Mouse (Mus musculus) brain, adult 2 months (tissue): ENCODE data around the gene Optn.

Experiments
- DNase-seq: peaks from one replicate; pipeline ENCODE4 v3.0.0; 2011; ENCODE audit warnings: low read depth, low spot score

The Optn gene

DNA sequence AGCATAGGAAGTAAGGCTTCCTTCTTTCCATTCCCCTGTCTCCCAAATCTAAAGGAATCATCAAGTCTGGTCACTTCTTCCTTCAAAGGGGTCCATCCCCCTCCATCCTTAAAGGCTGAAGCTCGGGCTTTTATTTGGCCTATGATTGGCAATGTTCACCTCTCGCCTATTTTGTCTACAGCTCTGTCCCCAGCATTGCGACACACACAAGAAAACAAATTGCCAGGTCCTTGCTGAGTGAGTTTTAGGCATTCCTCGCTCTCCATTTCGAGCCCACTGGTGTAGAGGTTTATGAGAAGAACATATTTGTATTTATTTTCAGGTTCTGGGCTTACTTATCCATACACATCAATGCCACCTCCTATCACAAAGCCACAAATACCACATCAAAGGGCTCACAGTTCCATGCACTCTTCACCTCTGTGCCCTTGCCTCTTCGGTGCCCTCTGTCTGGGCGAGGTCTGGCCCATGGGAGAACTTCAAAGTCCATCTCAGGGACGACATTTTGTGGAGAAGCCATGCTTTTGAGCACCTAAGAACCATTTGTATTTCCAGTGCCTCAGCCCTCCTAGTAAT lies 2.6 kb downstream of the Optn start:
- no peak for DNase-seq

DNA sequence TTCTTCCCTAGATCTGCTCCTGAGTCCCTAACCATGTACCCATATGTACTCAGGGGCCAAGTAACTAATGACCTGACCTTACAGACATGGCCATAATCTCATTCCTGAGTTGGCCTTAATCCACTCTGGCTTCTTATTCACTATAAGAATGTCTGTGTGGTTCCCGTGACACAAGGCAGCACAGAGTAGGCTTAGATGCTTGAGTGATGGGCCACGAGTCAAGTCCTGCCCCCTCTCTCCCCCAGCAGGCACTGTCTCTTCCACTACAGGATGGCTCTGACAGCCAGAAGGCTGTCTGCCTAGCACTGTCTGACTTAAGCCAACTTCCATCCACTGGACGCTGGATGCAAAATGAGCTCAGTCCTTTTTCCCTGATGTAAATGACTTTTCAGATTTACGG lies 3.9 kb downstream of the Optn start:
- no peak for DNase-seq

DNA sequence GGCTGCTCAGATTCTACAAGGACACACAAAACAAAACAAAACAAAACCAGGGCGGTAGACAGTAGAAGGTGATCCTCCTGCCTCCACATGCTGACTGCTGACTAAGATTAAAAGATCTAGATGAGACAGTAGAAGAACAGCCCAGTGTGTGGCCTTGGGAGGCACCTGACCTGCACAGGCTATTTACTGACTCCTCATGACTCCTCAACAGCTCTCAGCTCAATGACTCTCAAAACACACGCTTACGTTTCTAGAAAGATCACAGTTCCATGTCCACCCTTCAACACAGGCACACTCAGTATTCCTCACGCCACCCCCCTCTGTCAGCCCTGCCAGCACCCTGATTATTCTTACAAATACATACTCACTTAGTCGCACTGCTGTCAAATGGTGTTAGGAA lies 5.4 kb downstream of the Optn start:
- no peak for DNase-seq

DNA sequence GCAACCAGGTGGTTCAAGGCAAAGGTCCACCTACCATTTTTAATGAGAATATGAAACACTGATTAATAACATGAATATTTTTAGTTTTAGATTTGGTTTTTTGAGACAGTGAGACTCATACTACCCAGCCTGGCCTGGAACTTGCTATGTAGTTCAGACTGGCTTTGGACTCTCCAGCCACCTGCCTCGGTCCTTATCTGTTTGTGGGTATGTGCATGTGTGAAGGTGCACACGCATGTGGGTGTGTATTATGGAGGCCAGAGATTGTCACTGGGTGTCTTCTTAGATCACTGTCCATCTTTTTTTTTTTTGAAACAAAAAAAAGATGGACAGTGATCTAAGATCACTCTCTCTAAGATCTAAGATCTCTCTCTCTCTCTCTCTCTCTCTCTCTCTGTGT lies 13.3 kb downstream of the Optn start:
- no peak for DNase-seq

DNA sequence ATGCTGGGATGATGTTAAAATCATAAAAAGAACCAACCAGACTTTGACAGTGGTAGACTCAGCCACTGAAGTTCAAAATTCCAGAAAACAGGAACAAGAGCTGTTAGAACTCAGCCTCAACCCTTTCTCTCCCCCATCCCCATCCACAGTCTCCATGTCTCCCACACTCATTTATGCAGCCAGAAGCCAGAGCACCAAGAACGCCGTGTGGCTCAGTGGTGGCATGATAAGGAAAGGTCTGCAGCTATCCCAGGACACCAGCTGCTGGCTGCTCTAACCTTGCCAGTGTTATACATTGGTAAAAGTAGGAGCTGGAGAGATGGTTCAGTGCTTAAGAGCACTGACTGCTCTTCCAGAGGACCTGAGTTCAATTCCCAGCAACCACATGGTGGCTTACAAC lies 16.8 kb downstream of the Optn start:
- DNase-seq = no peak

DNA sequence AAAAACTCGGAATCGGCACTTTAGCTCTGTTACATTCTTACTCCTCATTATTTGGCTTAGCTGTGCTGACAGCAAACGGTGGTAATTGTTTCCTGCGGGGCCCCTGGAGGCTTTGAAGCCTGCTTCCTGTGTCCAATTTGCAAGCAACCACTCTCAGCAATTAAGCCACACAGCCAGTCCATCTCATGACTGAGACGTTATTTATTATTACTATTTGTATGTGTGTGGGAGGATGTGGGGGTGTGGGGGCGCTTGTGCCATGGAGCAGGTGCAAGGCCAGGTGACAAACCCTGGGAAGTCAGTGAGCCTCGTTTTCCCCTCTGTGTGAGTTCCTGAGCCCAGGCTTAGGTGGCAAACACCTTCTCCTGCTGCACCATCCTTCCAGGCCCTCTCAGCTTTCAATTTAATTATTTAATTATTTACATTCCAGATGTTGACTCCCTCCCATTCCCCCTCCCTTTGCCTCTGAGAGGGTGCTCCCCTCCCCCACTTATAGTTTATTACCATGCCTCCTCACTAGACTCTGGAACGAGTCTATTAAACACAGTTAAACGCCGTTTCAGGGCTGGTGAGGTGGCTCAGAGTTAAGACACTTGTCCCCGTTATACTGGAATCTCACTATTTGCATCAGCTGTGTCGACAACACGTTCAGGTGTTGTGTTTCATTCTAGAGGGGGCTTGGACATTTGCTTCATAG lies 18.4 kb downstream of the Optn start:
- peak; percentile 25 for DNase-seq

DNA sequence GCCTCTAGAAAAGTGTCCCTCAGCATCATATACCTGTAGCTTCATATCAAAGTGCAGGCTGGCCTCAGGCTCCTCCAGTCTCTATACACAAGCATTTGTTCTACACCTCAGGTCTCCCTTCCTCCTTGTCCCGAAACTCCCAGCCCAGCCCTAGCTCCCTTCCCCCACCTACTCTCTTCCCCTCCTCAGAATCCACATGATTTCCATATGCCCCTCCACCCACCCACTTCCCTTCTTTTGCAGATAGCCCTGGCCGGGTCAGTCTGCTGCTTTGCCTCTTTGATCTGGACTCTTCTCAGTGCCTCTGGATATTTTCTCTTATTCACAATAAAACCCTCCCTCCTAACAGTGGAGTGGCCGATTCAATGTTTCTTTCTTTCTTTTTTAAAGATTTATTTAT lies 19.5 kb downstream of the Optn start:
- DNase-seq = no peak

DNA sequence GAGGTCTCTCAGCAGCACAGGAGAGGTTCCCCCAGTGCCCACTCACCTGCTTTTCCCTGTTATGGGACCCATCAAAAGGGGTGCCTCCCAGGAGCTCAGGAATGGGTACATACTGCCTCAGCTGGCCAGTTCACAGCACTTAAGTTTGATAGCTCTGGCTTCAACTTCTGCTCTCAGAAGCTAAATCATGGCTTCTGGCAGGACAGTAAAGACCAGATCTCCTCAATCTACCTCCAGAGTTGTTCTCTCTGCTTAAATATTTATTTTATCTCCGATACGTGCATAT lies 20.4 kb downstream of the Optn start:
- DNase-seq = no peak

DNA sequence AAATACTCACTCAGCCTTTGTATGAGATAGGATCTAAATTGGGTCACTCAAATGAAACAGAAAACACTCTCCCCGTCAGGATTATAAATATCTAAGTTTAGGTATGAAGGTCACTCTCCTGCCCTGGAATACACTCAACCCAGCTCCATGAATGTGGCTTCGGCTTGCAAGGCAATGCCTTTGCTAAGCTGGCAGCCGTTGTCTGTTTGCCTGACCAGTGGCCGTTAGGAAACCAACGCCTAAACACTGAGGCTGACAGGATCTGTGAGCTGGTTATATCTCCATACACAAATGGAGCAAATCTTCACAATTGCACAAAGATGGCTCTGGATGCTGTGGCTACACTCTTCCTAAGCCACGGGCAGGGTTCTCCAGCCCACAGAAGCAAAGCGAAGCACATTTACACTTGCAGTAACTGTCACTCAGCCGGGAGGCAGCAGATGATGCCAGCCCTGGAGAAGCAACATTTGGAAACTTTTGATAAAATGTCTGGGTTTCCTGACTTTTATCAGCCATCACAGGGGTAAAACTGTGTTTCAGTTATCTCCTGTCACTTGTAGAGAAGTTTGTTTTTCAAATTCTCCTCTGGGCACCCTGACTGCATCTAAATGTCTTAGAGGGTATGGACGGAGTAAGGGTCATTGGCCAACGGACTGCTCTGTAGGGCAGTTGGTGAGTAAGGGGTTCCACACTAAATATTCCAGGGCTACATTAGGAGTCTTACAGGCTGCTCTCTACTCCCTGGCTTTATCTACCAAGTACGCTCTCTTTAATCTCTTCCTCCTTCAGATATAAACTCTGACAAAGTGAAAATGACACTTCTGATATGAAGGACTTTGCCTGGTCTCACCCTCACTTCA lies 21.0 kb downstream of the Optn start:
- DNase-seq = no peak

DNA sequence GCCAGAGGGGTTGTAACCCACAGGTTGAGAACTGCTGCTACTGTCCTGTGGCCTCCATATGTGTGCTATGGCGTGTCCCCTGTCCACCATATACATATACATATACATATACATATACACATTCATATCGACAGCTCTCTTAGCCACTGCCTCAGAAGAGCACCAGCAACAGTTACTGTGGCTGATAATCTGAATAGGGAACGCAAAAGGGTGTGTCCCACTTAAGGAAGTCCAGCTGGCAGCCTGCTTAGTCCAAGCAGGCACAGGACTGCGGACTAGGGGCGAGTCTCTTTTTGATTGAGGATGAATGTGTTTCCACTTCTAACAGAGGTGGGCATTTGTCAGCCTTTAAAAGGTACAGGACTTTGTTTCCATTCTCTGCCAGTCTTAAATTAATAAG lies 22.0 kb downstream of the Optn start:
- DNase-seq = no peak

DNA sequence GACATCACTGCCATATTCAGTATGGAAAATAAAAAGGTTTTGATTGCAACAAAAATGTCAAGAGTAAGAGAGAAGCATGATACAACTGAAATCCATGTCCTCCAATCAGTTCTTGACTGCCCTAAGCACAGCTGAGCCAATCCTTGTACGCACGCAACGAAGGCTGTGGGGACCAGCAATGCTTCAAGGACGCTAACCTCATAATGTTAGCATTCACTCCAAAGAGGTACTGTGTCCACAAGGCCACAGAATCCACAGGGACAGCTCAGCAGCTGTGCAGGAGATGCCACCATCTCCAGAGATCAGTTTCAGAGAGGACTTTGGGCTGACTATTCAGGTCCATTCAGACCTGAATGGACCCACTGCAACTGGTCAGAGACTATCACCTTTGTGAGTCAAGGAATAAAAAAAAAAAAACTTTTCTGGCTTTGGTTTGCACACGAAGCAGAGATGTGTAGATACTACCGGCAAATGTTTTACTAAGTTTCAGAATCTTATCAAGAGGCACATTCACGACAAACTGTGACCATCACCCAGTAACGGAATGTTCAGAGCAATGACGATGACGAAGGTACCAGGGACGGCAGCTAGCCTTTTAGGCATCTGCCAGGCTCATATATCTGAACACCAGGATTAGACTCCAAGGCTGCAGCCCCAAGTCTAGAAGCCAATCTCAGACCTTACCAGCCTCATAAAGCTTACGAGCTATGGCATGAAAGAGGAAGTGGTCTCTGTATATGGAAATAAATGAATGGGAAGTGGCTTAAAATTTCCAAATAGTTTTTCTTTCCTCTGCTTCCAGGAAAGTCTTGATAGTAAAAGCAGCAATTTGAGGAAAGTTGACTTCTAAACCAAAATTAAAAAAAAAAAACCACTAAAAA lies 23.3 kb downstream of the Optn start:
- no peak for DNase-seq

DNA sequence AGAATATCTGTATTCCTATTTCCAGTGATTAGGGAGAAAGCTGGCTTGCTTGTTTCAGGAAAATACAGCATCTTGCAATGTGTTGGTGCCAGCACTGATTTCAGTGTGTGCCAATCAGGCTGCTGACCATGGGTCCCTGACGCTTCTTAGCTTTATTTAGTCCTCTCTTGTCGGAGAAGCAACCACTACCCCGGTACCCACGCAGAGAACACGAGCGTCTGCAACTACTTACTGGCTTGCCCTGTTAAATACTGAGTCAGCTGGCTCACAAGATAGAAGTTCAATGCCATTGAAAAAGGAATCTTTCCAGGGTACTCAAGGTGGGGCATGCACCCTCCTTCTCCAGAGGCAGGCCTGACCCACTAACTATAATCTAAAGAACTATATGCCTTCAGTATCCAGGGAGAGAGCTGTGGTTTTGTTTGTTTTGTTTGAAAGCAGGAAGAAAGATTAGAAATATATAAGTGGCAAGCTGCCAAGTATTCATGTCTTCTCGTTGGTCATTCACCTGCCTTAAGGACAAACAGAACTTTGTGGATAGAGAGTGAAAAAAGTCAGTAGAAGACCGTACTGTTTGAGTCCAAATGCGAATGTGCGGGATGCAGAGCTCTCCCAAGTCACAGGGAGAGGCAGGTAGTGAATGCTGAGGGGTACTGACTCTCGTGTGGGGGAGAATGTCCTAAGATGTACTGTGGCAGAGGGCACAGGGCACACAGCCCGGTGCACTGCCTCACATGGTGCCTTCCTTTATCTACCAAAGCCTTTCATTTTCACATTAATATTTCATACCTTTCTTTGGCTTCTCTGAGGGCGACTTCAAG lies 24.3 kb downstream of the Optn start:
- peak; percentile 48 for DNase-seq

DNA sequence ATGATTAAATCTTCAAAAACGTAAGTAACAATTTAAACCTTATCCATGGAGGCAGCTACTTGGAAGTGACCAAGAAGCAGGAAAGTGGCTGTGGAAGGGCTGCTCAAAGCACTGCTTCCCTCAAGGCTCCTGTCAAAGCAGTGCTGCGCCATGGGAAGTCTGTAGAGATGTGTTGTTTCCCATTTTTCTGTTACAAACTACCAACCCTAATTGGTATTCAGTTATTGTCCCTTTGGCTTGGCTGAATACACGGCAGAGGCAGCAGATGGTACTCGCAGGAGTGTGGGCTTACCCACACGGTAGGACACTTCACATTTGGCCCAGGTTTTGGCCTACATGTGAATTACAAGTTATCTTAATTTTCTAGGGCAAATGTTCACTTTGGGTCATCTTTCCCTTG lies 25.5 kb downstream of the Optn start:
- peak; percentile 92 for DNase-seq

DNA sequence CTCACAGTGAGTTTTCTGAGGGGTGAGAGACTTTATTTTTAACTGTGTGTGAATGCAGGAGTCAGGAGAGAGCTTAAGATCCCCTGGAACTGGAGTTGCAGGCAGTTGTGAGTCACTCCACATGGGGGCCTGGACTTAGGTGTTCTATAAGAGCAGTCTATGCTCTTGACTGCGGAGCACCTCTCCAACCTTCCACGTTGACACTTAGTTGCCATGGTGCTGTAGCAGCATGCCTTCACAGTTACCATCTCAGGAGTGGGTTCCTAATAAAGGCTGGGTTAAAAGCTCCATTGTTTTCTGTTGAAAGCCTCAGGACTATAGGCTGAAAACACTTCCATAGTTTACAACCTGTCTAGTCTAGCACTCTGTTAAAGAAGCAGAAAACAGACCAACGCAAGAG lies 26.5 kb downstream of the Optn start:
- peak; percentile 40 for DNase-seq

DNA sequence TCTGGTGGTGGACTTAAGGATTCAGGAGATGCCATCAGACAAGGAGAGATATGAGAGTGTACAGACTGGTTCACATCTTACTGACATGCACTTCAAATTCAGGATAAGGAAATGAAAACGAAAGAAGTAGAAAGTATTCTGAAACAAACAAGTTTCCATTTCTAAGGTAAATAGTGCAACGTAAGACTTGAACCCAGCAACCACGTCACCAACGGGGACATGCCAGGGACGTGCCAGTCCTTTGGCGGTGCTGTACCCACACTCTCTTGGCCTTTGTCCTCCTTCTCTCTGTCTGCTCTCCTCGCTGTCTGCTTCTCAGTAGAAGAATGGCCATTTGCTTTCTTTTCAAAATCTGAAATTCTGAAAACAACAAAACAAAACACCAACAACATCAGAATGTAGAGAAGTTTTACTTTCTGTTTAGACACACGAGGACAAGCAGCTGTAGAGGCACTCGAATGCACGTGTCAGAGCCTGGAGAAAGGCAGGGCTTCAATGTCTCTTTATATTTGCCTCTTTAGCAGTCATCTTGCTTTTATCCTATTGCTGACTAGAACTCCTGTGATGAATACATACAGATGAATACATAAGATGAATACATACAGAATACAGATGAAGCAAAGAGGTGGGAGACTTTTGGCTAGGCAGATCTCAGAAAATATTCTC lies 27.3 kb downstream of the Optn start:
- DNase-seq = no peak

DNA sequence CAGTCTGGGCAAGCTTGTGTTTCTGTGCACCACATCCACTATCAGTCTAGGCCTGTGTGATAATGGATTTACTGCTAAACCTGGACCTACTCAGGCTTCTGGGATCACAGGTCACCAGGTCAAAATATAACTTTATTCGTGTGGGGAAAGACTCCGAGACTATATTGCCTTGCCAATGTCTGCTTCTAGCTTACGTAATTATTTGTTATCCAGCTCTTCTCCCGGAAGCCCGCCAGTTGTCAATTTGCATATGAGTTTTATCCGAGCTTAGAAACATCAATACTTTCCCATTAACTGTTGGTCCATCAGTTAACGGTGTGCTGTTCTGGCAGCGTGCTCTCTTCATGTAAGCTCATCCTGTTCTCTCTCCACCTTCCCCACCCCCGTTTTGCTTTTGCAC lies 28.6 kb downstream of the Optn start:
- no peak for DNase-seq

DNA sequence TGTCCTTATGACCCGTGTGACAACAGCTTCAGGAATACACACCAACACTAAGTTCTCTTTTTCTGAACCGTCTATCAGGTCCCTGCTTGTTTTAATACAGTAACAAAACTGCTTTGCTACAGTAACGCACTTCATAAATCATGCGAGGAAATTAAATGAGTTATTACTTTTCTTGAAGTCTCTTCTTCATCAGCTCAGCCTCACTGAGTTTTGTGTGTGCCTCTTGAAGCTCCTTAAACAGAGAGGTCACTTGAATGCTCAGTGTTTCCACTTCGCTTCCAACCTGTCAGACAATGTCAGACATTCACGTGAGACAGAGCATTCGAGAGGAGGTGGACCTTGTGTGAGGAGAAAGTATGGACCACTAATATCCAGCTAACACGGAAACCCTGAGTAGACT lies 29.1 kb downstream of the Optn start:
- no peak for DNase-seq

DNA sequence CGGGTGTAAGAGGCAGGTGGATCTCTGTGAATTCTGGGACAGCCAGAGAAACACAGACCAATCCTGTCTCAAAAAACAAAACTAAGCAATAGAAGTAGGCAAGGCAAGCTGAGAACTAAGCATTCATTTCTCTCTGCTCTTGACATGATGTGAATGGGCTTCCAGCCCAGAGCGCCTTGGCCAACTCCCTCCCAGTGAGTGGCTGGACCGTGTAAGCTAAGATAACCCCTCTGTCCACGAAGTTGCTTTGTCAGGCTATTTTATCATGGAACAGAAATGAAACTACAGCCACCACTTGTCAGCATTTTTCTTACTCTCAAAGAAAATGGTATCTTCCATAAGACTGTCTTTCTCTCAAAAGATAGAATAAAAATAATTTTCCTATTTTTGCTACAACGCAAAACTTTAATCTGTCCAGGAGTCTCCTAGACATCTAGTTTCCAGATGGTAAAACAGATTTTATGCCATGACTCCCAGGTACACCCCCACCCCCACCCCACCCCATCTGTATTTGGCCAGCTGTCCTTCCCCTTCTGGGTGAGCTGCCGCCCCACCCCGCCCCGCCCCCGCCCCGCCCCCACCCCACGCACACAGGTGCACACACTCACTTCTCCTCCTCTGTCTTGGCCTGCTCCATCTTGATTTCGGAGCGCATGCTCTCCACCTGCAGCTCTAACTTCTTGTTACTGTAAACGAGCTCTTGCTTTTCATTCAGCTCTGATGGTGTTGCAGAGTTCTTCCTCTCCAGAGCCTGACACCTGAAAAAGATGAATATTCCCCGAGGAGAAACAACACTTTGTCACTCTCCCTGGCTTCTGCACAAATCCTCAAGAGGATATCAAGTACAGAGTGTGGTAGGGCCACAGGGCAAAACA lies 30.1 kb downstream of the Optn start:
- peak; percentile 29 for DNase-seq

DNA sequence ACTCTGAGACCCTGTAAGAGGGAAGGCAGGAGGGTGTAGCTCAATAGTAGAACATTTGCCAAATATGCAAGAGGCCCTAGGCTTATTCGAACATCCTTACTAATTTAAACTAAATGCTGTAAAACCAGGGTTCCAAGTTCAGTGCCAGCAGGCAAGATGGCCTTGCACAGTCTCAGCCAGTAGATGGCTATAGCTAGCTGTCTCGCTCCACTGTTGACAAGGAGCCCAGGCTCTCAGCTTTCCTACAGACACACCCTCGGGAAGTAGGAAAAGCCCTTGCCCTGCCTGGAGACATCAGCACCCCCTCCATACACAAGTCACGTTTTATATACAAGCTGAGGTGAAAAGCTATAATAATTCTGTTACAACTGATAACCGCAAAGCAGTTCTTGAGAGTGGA lies 31.2 kb downstream of the Optn start:
- no peak for DNase-seq

DNA sequence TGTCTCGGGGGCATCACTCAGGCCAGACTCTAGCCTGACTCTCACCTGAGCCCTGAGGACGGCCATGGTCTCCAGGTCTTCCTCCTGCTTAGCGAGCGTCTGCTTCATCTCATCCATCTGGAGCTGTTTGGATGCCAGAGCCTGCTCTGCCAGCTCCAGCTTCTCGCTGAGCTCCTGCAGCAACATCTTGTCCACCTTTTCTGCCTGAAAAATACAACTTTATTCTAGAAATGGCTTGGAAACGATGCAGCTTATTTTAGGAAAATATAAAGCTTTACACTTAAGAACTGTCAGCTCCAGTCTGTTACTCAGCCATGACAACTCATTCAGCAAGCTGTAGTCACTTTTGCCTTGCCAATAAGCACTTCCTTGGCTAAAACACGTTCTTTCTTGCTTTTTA lies 32.6 kb downstream of the Optn start:
- peak; percentile 90 for DNase-seq
